Mouse (Mus musculus) CD4-positive, CD25-positive, alpha-beta regulatory T cell, adult 9 weeks (primary cell): Measurements from ENCODE around the gene Dcaf1. TPM values are rescaled to one million over a fixed set of nuclear protein-coding genes. Genes with fewer than 3 reads are reported as not detected.

Source experiments
- polyA plus RNA-seq: library from polyadenylated mRNA; unstranded; fragments of 100-300 nt; shearing (Covaris generic); gene quantifications from one replicate; pipeline ENCODE4 v1.2.1, GENCODE M21; 2017

The Dcaf1 gene
- 59.9 TPM for polyA plus RNA-seq

GRCm38 (mm10) chr9:106821618-106822380 lies at the start of gene Dcaf1:
Gene Dcaf1 (plus strand): TSS chr9:106821874.

GRCm38 (mm10) chr9:106788812-106789321 lies 32.8 kb upstream of the Dcaf1 start, which contains the start of gene Rad54l2:
Gene Rad54l2 (minus strand): TSS chr9:106789194.

GRCm38 (mm10) chr9:106886828-106887702 lies 65.4 kb downstream of the Dcaf1 start, which contains the start of gene Rbm15b:
Gene Rbm15b (minus strand): TSS chr9:106887428.

GRCm38 (mm10) chr9:106891829-106892551 lies 70.3 kb downstream of the Dcaf1 start, which contains the start of gene Manf:
Gene Manf (minus strand): TSS chr9:106891979.

Other genes with a start within 250 kb of the Dcaf1 start
- gene Iqcf6, start 195.3 kb upstream of the Dcaf1 start, polyA plus RNA-seq, result not detected
- not detected for gene Grm2, start 165.8 kb upstream of the Dcaf1 start, polyA plus RNA-seq
- 76.0 TPM for gene Tex264, start 135.9 kb upstream of the Dcaf1 start, polyA plus RNA-seq
- 3.8 TPM for gene Rad54l2, start 32.7 kb upstream of the Dcaf1 start, polyA plus RNA-seq
- 1.6 TPM for gene Rbm15b, start 65.6 kb downstream of the Dcaf1 start, polyA plus RNA-seq
- gene Manf, start 70.1 kb downstream of the Dcaf1 start, polyA plus RNA-seq, result 119 TPM